Mouse (Mus musculus) brain, adult 10 weeks (tissue): ENCODE data around the gene Olfr1388. TPM values are rescaled to one million over a fixed set of nuclear protein-coding genes. Genes with fewer than 3 reads are reported as not detected.

Experiments
- polyA plus RNA-seq: library from polyadenylated mRNA; stranded (reverse); fragments of 350-450 nt; fragmentation: Illumina TruSeq; extraction: RNeasy Lipid Tissue Mini Kit (QIAGEN cat#74804); gene quantifications from one replicate; pipeline ENCODE4 v1.2.3, GENCODE M21; 2015; ENCODE audit warnings: low read depth, low replicate concordance

The Olfr1388 gene
- polyA plus RNA-seq: 0.13 TPM

GRCm38 (mm10) chr11:49436411-49436810, at the start of gene Olfr1388:
Olfr1388 (plus strand) TSS chr11:49436624.

GRCm38 (mm10) chr11:49422767-49423166, 13.7 kb upstream of the Olfr1388 start, which contains the start of gene Olfr1389:
Olfr1389 (plus strand) TSS chr11:49423067.

GRCm38 (mm10) chr11:49455043-49455442, 18.6 kb downstream of the Olfr1388 start, which contains the start of gene Olfr1387:
Olfr1387 (plus strand) TSS chr11:49455343.

GRCm38 (mm10) chr11:49464746-49465145, 28.3 kb downstream of the Olfr1388 start, which contains the start of gene Olfr1386:
Olfr1386 (plus strand) TSS chr11:49465046.

GRCm38 (mm10) chr11:49488770-49489169, 52.3 kb downstream of the Olfr1388 start, which contains the start of gene Olfr1385:
Olfr1385 (plus strand) TSS chr11:49489070.

Other genes with a start within 250 kb of the Olfr1388 start
- gene Btnl9, start 249.5 kb upstream of the Olfr1388 start, polyA plus RNA-seq: 0.07 TPM
- 28.5 TPM for gene Zfp62, start 233.3 kb upstream of the Olfr1388 start, polyA plus RNA-seq
- gene Mgat1, start 192.4 kb upstream of the Olfr1388 start, polyA plus RNA-seq: 50.2 TPM
- 0.80 TPM for gene Olfr1393, start 158.3 kb upstream of the Olfr1388 start, polyA plus RNA-seq
- gene Olfr1392, start 151.3 kb upstream of the Olfr1388 start, polyA plus RNA-seq: not detected
- gene Olfr10, start 131.9 kb upstream of the Olfr1388 start, polyA plus RNA-seq: not detected
- gene Olfr1391, start 113.9 kb upstream of the Olfr1388 start, polyA plus RNA-seq: not detected
- gene Olfr1390, start 101.4 kb upstream of the Olfr1388 start, polyA plus RNA-seq: not detected
- gene Olfr1389, start 13.6 kb upstream of the Olfr1388 start, polyA plus RNA-seq: not detected
- not detected for gene Olfr1387, start 18.7 kb downstream of the Olfr1388 start, polyA plus RNA-seq
- not detected for gene Olfr1386, start 28.4 kb downstream of the Olfr1388 start, polyA plus RNA-seq
- not detected for gene Olfr1385, start 52.4 kb downstream of the Olfr1388 start, polyA plus RNA-seq
- gene Olfr1384, start 70.1 kb downstream of the Olfr1388 start, polyA plus RNA-seq: not detected
- gene Olfr1383, start 83.0 kb downstream of the Olfr1388 start, polyA plus RNA-seq: not detected
- gene Olfr1382, start 91.6 kb downstream of the Olfr1388 start, polyA plus RNA-seq: not detected
- not detected for gene Olfr1381, start 106.8 kb downstream of the Olfr1388 start, polyA plus RNA-seq
- gene Olfr1380, start 120.3 kb downstream of the Olfr1388 start, polyA plus RNA-seq: not detected
- 1.4 TPM for gene Flt4, start 172.6 kb downstream of the Olfr1388 start, polyA plus RNA-seq
- not detected for gene Scgb3a1, start 227.0 kb downstream of the Olfr1388 start, polyA plus RNA-seq